Mouse (Mus musculus): Measurements from ENCODE around the gene Zmynd15.

Zmynd15 gene

GRCm38 (mm10) chr11:70504970-70505369 lies 45.7 kb downstream of the Zmynd15 start, which contains the start of gene Tm4sf5:
Tm4sf5 (plus strand) TSS chr11:70505244.
- in situ Hi-C loops (cut with MboI) = loop anchor here (5.0 kb wide), 1 partner anchor 73 kb away; the partner anchor contains the start of gene Arrb2

- in situ Hi-C loops (cut with MboI) = no loop called here
Observed at GRCm38 (mm10) chr11:70506385-70506784, 47.2 kb downstream of the Zmynd15 start.

DNA sequence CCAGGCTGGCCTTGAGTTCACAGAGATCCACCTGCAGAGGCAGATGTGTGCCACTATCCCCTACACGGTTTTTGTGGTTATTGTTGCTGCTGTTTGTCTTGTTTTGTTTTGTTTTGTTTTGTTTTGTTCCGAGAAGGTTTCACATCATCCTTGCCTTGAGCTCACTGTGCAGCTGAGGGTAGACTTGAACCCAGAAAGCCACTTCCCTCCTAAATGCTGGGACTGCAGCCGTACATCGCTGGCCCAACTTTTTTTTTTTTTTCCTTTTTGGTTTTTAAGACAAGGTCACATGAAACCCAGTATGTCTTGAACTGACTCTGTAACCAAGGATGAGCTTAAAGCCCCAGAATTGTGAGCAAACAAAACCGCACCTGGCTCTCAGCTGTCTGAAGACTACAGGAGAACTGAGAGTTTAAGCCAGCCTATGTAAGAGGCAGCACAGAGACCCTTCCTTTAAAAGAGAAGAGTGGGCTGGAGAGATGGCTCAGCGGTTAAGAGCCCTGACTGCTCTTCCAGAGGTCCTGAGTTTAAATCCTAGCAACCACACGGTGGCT lies 47.8 kb downstream of the Zmynd15 start:
- in situ Hi-C loops (cut with MboI) = no loop called here

- in situ Hi-C loops (cut with MboI) = loop anchor here (10.0 kb wide), 1 partner anchor 245 kb away; no protein-coding TSS in a partner anchor
Observed at GRCm38 (mm10) chr11:70509753-70510564, 50.7 kb downstream of the Zmynd15 start.

GRCm38 (mm10) chr11:70511242-70511641 lies 52.0 kb downstream of the Zmynd15 start:
- in situ Hi-C loops (cut with MboI) = loop anchor here (10.0 kb wide), 1 partner anchor 244 kb away; no protein-coding TSS in a partner anchor

- in situ Hi-C loops (cut with MboI) = loop anchor here (10.0 kb wide), 1 partner anchor 243 kb away; no protein-coding TSS in a partner anchor
Observed at GRCm38 (mm10) chr11:70511825-70512224, 52.6 kb downstream of the Zmynd15 start.

- in situ Hi-C loops (cut with MboI) = loop anchor here (10.0 kb wide), 1 partner anchor 242 kb away; no protein-coding TSS in a partner anchor
Observed at GRCm38 (mm10) chr11:70512709-70513342, 53.6 kb downstream of the Zmynd15 start.

DNA sequence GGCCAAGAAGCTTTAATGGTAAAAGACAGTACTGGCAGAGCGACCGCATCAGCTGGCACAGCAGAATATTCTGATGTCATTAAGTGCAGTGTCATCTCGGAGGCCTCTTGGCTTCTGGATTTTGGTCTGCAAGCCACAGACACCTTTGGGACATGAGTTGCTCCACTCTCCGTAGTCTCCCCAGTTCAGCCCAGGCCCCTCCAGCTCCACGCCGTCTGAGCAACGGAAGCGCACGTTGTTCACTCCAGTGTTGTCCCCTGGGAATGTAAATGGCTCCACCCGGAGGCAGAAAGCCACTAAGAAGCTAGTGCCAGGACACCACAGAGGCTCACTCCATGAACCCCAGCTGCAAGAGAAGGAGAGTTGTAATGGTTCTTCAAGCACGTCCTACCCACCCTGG lies 54.3 kb downstream of the Zmynd15 start:
- in situ Hi-C loops (cut with MboI) = loop anchor here (10.0 kb wide), 1 partner anchor 241 kb away; no protein-coding TSS in a partner anchor

- in situ Hi-C loops (cut with MboI) = loop anchor here (10.0 kb wide), 1 partner anchor 241 kb away; no protein-coding TSS in a partner anchor
Observed at GRCm38 (mm10) chr11:70514288-70514687, 55.1 kb downstream of the Zmynd15 start, which contains the start of gene Vmo1. Vmo1 (minus strand) TSS chr11:70514616.
